Mouse (Mus musculus) intestine, postnatal 0 days (tissue): ENCODE results near the gene Prtn3. TPM values are rescaled to one million over a fixed set of nuclear protein-coding genes. Genes with fewer than 3 reads are reported as not detected.

Source experiments
- ATAC-seq: fragments of 200-750 bp; cut with Nextera tagmentation; 2 replicates; pipeline ENCODE4 v1.8.0; 2017; ENCODE audit warnings: mild to moderate bottlenecking, moderate TSS enrichment, moderate library complexity
- H3K27ac ChIP-seq: fragments of 300-500 bp; sonication (generic); 2 replicates; pipeline ENCODE4 v1.5.1; 2014; ENCODE audit warnings: mild to moderate bottlenecking, low read depth, low read length, moderate library complexity
- H3K27me3 ChIP-seq: fragments of 300-500 bp; sonication (generic); replicated peaks from 2 replicates; pipeline ENCODE4 v1.6.1; 2014; ENCODE audit warnings: low read length, mixed read lengths; ENCODE audit not compliant: control insufficient read depth, insufficient read depth
- H3K36me3 ChIP-seq: fragments of 300-500 bp; sonication (generic); 2 replicates; pipeline ENCODE4 v1.6.1; 2014; ENCODE audit warnings: mild to moderate bottlenecking, moderate library complexity; ENCODE audit not compliant: control insufficient read depth, insufficient read depth
- H3K4me1 ChIP-seq: fragments of 300-500 bp; sonication (generic); replicated peaks from 2 replicates; pipeline ENCODE4 v1.6.1; 2014; ENCODE audit warnings: antibody characterized with exemption, low read length, mixed read lengths; ENCODE audit not compliant: control insufficient read depth, insufficient read depth
- H3K4me2 ChIP-seq: fragments of 300-500 bp; sonication (generic); replicated peaks from 2 replicates; pipeline ENCODE4 v1.6.1; 2014; ENCODE audit warnings: low read depth, mild to moderate bottlenecking, moderate library complexity
- H3K4me3 ChIP-seq: fragments of 300-500 bp; sonication (generic); 2 replicates; pipeline ENCODE4 v1.5.1; 2014; ENCODE audit warnings: low read depth, low read length
- H3K9ac ChIP-seq: fragments of 300-500 bp; sonication (generic); 2 replicates; pipeline ENCODE4 v1.6.1; 2014; ENCODE audit warnings: mild to moderate bottlenecking, low read depth, low read length
- H3K9me3 ChIP-seq: fragments of 300-500 bp; sonication (generic); 2 replicates; pipeline ENCODE4 v1.6.1; 2016; ENCODE audit warnings: mixed run types; ENCODE audit not compliant: control insufficient read depth
- CTCF ChIP-seq: sonication (generic); IDR thresholded peaks from 2 replicates; pipeline ENCODE4 v1.5.1; 2016; ENCODE audit warnings: low read depth, mild to moderate bottlenecking, control low read depth, antibody characterized with exemption, moderate library complexity
- WGBS: fragments of 180-500 bp; shearing (Covaris S2); extraction: QIAGEN DNeasy Blood & Tissue Kit; methylation state at CpG from one replicate; pipeline ENCODE4 v1.1.7; 2014; 5-methylcytosine and 5-hydroxymethylcytosine counted together
- polyA plus RNA-seq: library from polyadenylated mRNA; unstranded; fragments of >200 nt; fragmentation: Nextera tagmentation; extraction: Ambion mirVana; gene quantifications from 2 replicates; pipeline ENCODE4 v1.2.1, GENCODE M21; 2015

Gene Prtn3
- polyA plus RNA-seq, 1 experiment from 2014 or later, result 1.1 TPM

GRCm38 (mm10) chr10:79857452-79857811 is 16.8 kb upstream of the Prtn3 start:
- no peak for TF ChIP-seq CTCF
- H3K4me1 ChIP-seq, result peaks cover 11% of the 10 kb centered on the region
- peak overlapping the region; percentile 100 for H3K27ac ChIP-seq
- H3K36me3 ChIP-seq, result peaks cover 52% of the 10 kb centered on the region
- no peaks in the 10 kb centered on the region for H3K27me3 ChIP-seq
- 2% methylated on average over 4 of the region's 4 CpGs for WGBS
- H3K4me2 ChIP-seq, result peak overlapping the region; percentile 90
- ATAC-seq, result no peak
- H3K9me3 ChIP-seq, result no peaks in the 10 kb centered on the region
- peak overlapping the region; percentile 96 for H3K9ac ChIP-seq
- H3K4me3 ChIP-seq, result peak overlapping the region; percentile 88

- TF ChIP-seq CTCF, result no peak
- whole genome bisulfite sequencing, result 16% methylated on average over 2 of the region's 2 CpGs
- Histone ChIP-seq H3K27me3 (no peaks in the 10 kb centered on the region), H3K4me2 (peak overlapping the region; percentile 90), H3K27ac (peak overlapping the region; percentile 100; the same call in 1 of the 2 replicates), H3K9ac (no peak overlapping the region), H3K4me3 (peak overlapping the region; percentile 88; the same call in 1 of the 2 replicates), H3K9me3 (no peaks in the 10 kb centered on the region), H3K36me3 (peaks cover 57% of the 10 kb centered on the region), H3K4me1 (peaks cover 7% of the 10 kb centered on the region; the same call in 1 of the 2 replicates)
- no peak for ATAC-seq
Measured at GRCm38 (mm10) chr10:79857894-79858293, 16.4 kb upstream of the Prtn3 start.

GRCm38 (mm10) chr10:79858416-79859074 is 15.7 kb upstream of the Prtn3 start:
- Histone ChIP-seq H3K9ac (no peak overlapping the region), H3K9me3 (no peaks in the 10 kb centered on the region), H3K36me3 (peaks cover 63% of the 10 kb centered on the region), H3K4me3 (no peak overlapping the region), H3K4me2 (peak overlapping the region; percentile 90), H3K27me3 (no peaks in the 10 kb centered on the region), H3K27ac (peak overlapping the region; percentile 31; the same call in 1 of the 2 replicates), H3K4me1 (0 out of 2 replicates have a peak, but pooled peaks cover 5% of the 10 kb centered on the region)
- no peak for TF ChIP-seq CTCF
- ATAC-seq, result no peak
- 20% methylated on average over 16 of the region's 17 CpGs for WGBS

GRCm38 (mm10) chr10:79859116-79859515 is 15.2 kb upstream of the Prtn3 start:
- no peaks in the 10 kb centered on the region for H3K27me3 ChIP-seq
- no peak overlapping the region for H3K4me2 ChIP-seq
- no peak overlapping the region for H3K4me3 ChIP-seq
- no peak for ATAC-seq
- H3K9ac ChIP-seq, result no peak overlapping the region
- no peaks in the 10 kb centered on the region for H3K9me3 ChIP-seq
- peaks cover 68% of the 10 kb centered on the region for H3K36me3 ChIP-seq
- 0 out of 2 replicates have a peak, but pooled peaks cover 5% of the 10 kb centered on the region for H3K4me1 ChIP-seq
- peak overlapping the region; percentile 22 for H3K27ac ChIP-seq
- TF ChIP-seq CTCF, result no peak
- 70% methylated on average over 11 of the region's 11 CpGs for WGBS

GRCm38 (mm10) chr10:79860079-79860911 is 14.0 kb upstream of the Prtn3 start:
- Histone ChIP-seq H3K4me3 (no peak overlapping the region), H3K27me3 (no peaks in the 10 kb centered on the region), H3K4me1 (0 out of 2 replicates have a peak, but pooled peaks cover 5% of the 10 kb centered on the region), H3K36me3 (peaks cover 72% of the 10 kb centered on the region), H3K9ac (no peak overlapping the region), H3K27ac (peak overlapping the region; percentile 22; the same call in 1 of the 2 replicates), H3K9me3 (no peaks in the 10 kb centered on the region), H3K4me2 (no peak overlapping the region)
- 84% methylated on average over 26 of the region's 26 CpGs for WGBS
- ATAC-seq, result no peak
- no peak for TF ChIP-seq CTCF
